Mouse (Mus musculus): ENCODE results near the gene Sh3gl2. TPM values are rescaled to one million over a fixed set of nuclear protein-coding genes. Genes with fewer than 3 reads are reported as not detected.

Gene Sh3gl2
- polyA plus RNA-seq, 2 experiments = 0.10 TPM; not detected in 1

GRCm38 (mm10) chr4:85420429-85420828 lies 215.5 kb downstream of the Sh3gl2 start:
- Histone ChIP-seq H3K4me1 (replicated peaks; ENCODE audit: control insufficient read depth in 2 of 2, insufficient read depth in 2 of 2, low read length in 1 of 2) (no peaks in the 10 kb centered on the region), H3K9me3 (ENCODE audit: control insufficient read depth, low read length) (no peaks in the 10 kb centered on the region), H3K9ac (replicated peaks) (no peak overlapping the region), H3K27me3 (ENCODE audit: control insufficient read depth, insufficient read depth, low read length) (no peaks in the 10 kb centered on the region), H3K4me2 (ENCODE audit: low read depth) (no peak overlapping the region), H3K4me3 (ENCODE audit: insufficient read depth in 1 of 2, low read depth in 2 of 2, low read length in 2 of 2) (no peak overlapping the region), H3K36me3 (replicated peaks; ENCODE audit: control insufficient read depth, insufficient read depth, low read depth) (no peaks in the 10 kb centered on the region), H3K27ac (no peak overlapping the region)
- TF ChIP-seq EP300 (IDR thresholded peaks at IDR 0.05; ENCODE audit: low read depth) (no peak), CTCF (IDR thresholded peaks at IDR 0.05; ENCODE audit: low read depth) (no peak)
- whole genome bisulfite sequencing (ENCODE audit: insufficient replicate concordance) = 63% methylated on average over 6 of the region's 6 CpGs
- no peak for DNase-seq (ENCODE audit: low read depth in 3 of 3, low spot score in 3 of 3)
- no peak for ATAC-seq (ENCODE audit: insufficient read depth)

DNA sequence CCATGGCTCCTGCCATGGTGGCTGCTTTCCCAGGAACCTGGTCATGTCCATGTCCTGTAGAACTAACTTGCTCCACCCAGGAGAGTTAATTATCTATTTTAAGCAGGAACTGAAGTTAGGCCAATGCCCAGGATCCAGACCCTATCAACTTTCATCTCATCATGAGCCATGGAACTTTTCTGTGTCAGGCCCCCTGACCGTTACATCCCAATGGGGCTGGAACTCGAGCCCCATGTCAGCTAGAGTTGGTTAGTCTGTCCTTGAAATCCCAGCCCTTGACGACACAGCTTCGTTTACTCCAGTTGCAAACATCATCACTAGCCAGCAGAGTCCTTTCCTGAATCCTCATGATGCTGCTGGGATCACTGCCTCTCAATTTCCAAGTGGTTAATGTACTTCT lies 221.3 kb downstream of the Sh3gl2 start:
- Histone ChIP-seq H3K27me3 (ENCODE audit: control insufficient read depth, insufficient read depth, low read length) (no peaks in the 10 kb centered on the region), H3K36me3 (replicated peaks; ENCODE audit: control insufficient read depth, insufficient read depth, low read depth) (no peaks in the 10 kb centered on the region), H3K9me3 (ENCODE audit: control insufficient read depth, low read length) (no peaks in the 10 kb centered on the region), H3K4me2 (ENCODE audit: low read depth) (no peak overlapping the region), H3K4me1 (replicated peaks; ENCODE audit: control insufficient read depth in 2 of 2, insufficient read depth in 2 of 2, low read length in 1 of 2) (no peaks in the 10 kb centered on the region), H3K4me3 (ENCODE audit: insufficient read depth in 1 of 2, low read depth in 2 of 2, low read length in 2 of 2) (no peak overlapping the region), H3K9ac (replicated peaks) (no peak overlapping the region), H3K27ac (no peak overlapping the region)
- WGBS (ENCODE audit: insufficient replicate concordance) = 50% methylated on average over 4 of the region's 4 CpGs
- no peak for TF ChIP-seq EP300 (IDR thresholded peaks at IDR 0.05; ENCODE audit: low read depth)
- TF ChIP-seq CTCF (IDR thresholded peaks at IDR 0.05; ENCODE audit: low read depth) = no peak
- DNase-seq (ENCODE audit: low read depth in 3 of 3, low spot score in 3 of 3) (no peak), ATAC-seq (ENCODE audit: insufficient read depth) (no peak)

- Histone ChIP-seq H3K4me2 (ENCODE audit: low read depth) (no peak overlapping the region), H3K4me1 (replicated peaks; ENCODE audit: control insufficient read depth in 2 of 2, insufficient read depth in 2 of 2, low read length in 1 of 2) (no peaks in the 10 kb centered on the region), H3K27ac (no peak overlapping the region), H3K36me3 (replicated peaks; ENCODE audit: control insufficient read depth, insufficient read depth, low read depth) (no peaks in the 10 kb centered on the region), H3K9me3 (ENCODE audit: control insufficient read depth, low read length) (no peaks in the 10 kb centered on the region), H3K4me3 (ENCODE audit: insufficient read depth in 1 of 2, low read depth in 2 of 2, low read length in 2 of 2) (no peak overlapping the region), H3K27me3 (ENCODE audit: control insufficient read depth, insufficient read depth, low read length) (no peaks in the 10 kb centered on the region), H3K9ac (replicated peaks) (no peak overlapping the region)
- TF ChIP-seq CTCF (IDR thresholded peaks at IDR 0.05; ENCODE audit: low read depth) (no peak), EP300 (IDR thresholded peaks at IDR 0.05; ENCODE audit: low read depth) (no peak)
- no peak for DNase-seq (ENCODE audit: low read depth in 3 of 3, low spot score in 3 of 3)
- WGBS (ENCODE audit: insufficient replicate concordance) = 57% methylated on average over 4 of the region's 4 CpGs
- no peak for ATAC-seq (ENCODE audit: insufficient read depth)
Observed at GRCm38 (mm10) chr4:85432786-85433185, 227.9 kb downstream of the Sh3gl2 start.

DNA sequence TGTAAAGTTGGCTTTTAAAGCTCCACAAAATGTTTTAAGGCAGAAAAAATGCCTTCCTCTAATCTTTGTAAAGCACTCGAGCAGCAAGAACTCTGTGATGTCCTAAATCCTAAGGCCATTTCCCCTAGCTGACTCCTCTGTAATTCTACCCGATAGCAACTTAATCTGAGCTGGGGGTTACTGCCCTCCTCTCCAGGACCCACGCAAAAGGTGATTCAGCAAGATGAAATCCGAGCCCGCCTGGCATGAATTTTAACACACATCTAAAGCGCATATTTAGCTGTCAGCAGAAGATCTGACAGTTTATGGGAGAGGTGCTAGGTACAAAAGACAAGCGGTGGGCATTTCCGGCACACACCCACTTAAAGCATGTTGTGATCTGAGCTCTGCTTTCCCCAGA lies 229.8 kb downstream of the Sh3gl2 start:
- TF ChIP-seq CTCF (IDR thresholded peaks at IDR 0.05; ENCODE audit: low read depth) = no peak
- no peak for TF ChIP-seq EP300 (IDR thresholded peaks at IDR 0.05; ENCODE audit: low read depth)
- ATAC-seq (ENCODE audit: insufficient read depth) (no peak), DNase-seq (ENCODE audit: low read depth in 3 of 3, low spot score in 3 of 3) (no peak)
- 61% methylated on average over 8 of the region's 8 CpGs for WGBS (ENCODE audit: insufficient replicate concordance)
- no peak overlapping the region for H3K4me3 ChIP-seq (ENCODE audit: insufficient read depth in 1 of 2, low read depth in 2 of 2, low read length in 2 of 2)
- H3K27me3 ChIP-seq (ENCODE audit: control insufficient read depth, insufficient read depth, low read length) = no peaks in the 10 kb centered on the region
- no peaks in the 10 kb centered on the region for H3K9me3 ChIP-seq (ENCODE audit: control insufficient read depth, low read length)
- H3K36me3 ChIP-seq (replicated peaks; ENCODE audit: control insufficient read depth, insufficient read depth, low read depth) = no peaks in the 10 kb centered on the region
- no peak overlapping the region for H3K9ac ChIP-seq (replicated peaks)
- H3K4me1 ChIP-seq (replicated peaks; ENCODE audit: control insufficient read depth in 2 of 2, insufficient read depth in 2 of 2, low read length in 1 of 2) = no peaks in the 10 kb centered on the region
- no peak overlapping the region for H3K27ac ChIP-seq
- no peak overlapping the region for H3K4me2 ChIP-seq (ENCODE audit: low read depth)

GRCm38 (mm10) chr4:85438813-85439212 lies 233.9 kb downstream of the Sh3gl2 start:
- Histone ChIP-seq H3K4me1 (replicated peaks; ENCODE audit: control insufficient read depth in 2 of 2, insufficient read depth in 2 of 2, low read length in 1 of 2) (no peaks in the 10 kb centered on the region), H3K9me3 (ENCODE audit: control insufficient read depth, low read length) (no peaks in the 10 kb centered on the region), H3K27ac (no peak overlapping the region), H3K36me3 (replicated peaks; ENCODE audit: control insufficient read depth, insufficient read depth, low read depth) (no peaks in the 10 kb centered on the region), H3K27me3 (ENCODE audit: control insufficient read depth, insufficient read depth, low read length) (no peaks in the 10 kb centered on the region), H3K4me3 (ENCODE audit: insufficient read depth in 1 of 2, low read depth in 2 of 2, low read length in 2 of 2) (no peak overlapping the region), H3K9ac (replicated peaks) (no peak overlapping the region), H3K4me2 (ENCODE audit: low read depth) (no peak overlapping the region)
- no peak for DNase-seq (ENCODE audit: low read depth in 3 of 3, low spot score in 3 of 3)
- ATAC-seq (ENCODE audit: insufficient read depth) = no peak
- 46% methylated on average over 3 of the region's 3 CpGs for WGBS (ENCODE audit: insufficient replicate concordance)
- TF ChIP-seq CTCF (IDR thresholded peaks at IDR 0.05; ENCODE audit: low read depth) (no peak), EP300 (IDR thresholded peaks at IDR 0.05; ENCODE audit: low read depth) (no peak)

Data from liver, embryonic 14.5 days (tissue).